Mouse (Mus musculus) kidney, postnatal 0 days (tissue): Measurements from ENCODE around the gene Kif24. TPM values are rescaled to one million over a fixed set of nuclear protein-coding genes. Genes with fewer than 3 reads are reported as not detected.

Source experiments
- ATAC-seq: fragments of 200-750 bp; cut with Nextera tagmentation; replicated peaks from 2 replicates; pipeline ENCODE4 v1.8.0; 2017; ENCODE audit warnings: low read depth, moderate number of reproducible peaks, moderate TSS enrichment, moderate library complexity; ENCODE audit not compliant: low FRiP score
- DNase-seq: peaks from one replicate; pipeline ENCODE4 v3.0.0-alpha.2; 2016; ENCODE audit warnings: low spot score
- H3K27ac ChIP-seq: fragments of 300-500 bp; sonication (generic); 2 replicates; pipeline ENCODE4 v1.5.1; 2014; ENCODE audit warnings: mild to moderate bottlenecking
- H3K27me3 ChIP-seq: fragments of 300-500 bp; sonication (generic); 2 replicates; pipeline ENCODE4 v1.6.1; 2014; ENCODE audit warnings: low read length, mixed read lengths; ENCODE audit not compliant: insufficient read depth
- H3K36me3 ChIP-seq: fragments of 300-500 bp; sonication (generic); 2 replicates; pipeline ENCODE4 v1.6.1; 2014; ENCODE audit warnings: low read length, mixed read lengths; ENCODE audit not compliant: insufficient read depth
- H3K4me1 ChIP-seq: fragments of 300-500 bp; sonication (generic); replicated peaks from 2 replicates; pipeline ENCODE4 v1.6.1; 2014; ENCODE audit warnings: antibody characterized with exemption, low read length, mixed read lengths; ENCODE audit not compliant: insufficient read depth
- H3K4me2 ChIP-seq: fragments of 300-500 bp; sonication (generic); 2 replicates; pipeline ENCODE4 v1.6.1; 2014; ENCODE audit warnings: mild to moderate bottlenecking, low read length, moderate library complexity, mixed read lengths
- H3K4me3 ChIP-seq: fragments of 300-500 bp; sonication (generic); replicated peaks from 2 replicates; pipeline ENCODE4 v1.5.1; 2014; ENCODE audit warnings: low read depth, low read length
- H3K9ac ChIP-seq: fragments of 300-500 bp; sonication (generic); 2 replicates; pipeline ENCODE4 v1.6.1; 2014; ENCODE audit warnings: low read depth, low read length
- H3K9me3 ChIP-seq: fragments of 300-500 bp; sonication (generic); replicated peaks from 2 replicates; pipeline ENCODE4 v1.6.1; 2016; ENCODE audit warnings: low read length, inconsistent platforms, mixed read lengths
- CTCF ChIP-seq: IDR thresholded peaks from 2 replicates; pipeline ENCODE4 v1.5.1; 2016; ENCODE audit warnings: antibody characterized with exemption, low read depth, mild to moderate bottlenecking, moderate library complexity
- WGBS: fragments of 180-500 bp; shearing (Covaris S2); extraction: QIAGEN DNeasy Blood & Tissue Kit; methylation state at CpG from one replicate; pipeline ENCODE4 v1.1.7; 2014; 5-methylcytosine and 5-hydroxymethylcytosine counted together
- polyA plus RNA-seq: library from polyadenylated mRNA; unstranded; fragments of >200 nt; fragmentation: Nextera tagmentation; extraction: Ambion mirVana; gene quantifications from 2 replicates; pipeline ENCODE4 v1.2.1, GENCODE M21; 2015

Gene Kif24
- polyA plus RNA-seq, 1 experiment from 2014 or later = 2.0 TPM

DNA sequence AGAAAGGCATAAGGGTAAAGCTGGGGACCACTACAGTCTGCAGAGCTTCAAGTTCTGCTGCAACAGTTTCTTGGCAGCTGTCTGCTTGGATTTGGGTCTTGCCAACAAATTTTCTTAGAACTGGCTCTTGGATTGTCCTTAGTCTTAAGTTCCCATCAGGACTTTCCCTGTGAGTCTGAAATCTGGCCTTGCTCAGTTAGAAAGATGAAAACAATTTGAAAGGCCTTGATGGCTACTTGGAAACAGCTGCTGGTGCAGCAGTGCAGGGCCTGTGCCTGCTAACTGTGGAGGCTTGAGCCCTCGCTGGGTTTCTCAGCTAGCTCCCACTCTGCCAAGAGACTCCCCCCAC lies 14.7 kb upstream of the Kif24 start:
- no peaks in the 10 kb centered on the region for H3K36me3 ChIP-seq
- H3K4me3 ChIP-seq = no peak overlapping the region
- 0 out of 2 replicates have a peak, but pooled peaks have one; percentile 0 for TF ChIP-seq CTCF
- no peak overlapping the region for H3K27ac ChIP-seq
- DNase-seq (peak; percentile 66), ATAC-seq (no peak)
- H3K27me3 ChIP-seq = no peaks in the 10 kb centered on the region
- H3K4me1 ChIP-seq = peaks cover 8% of the 10 kb centered on the region; the same call in 1 of the 2 replicates
- no peaks in the 10 kb centered on the region for H3K9me3 ChIP-seq
- H3K9ac ChIP-seq = no peak overlapping the region
- no peak overlapping the region for H3K4me2 ChIP-seq
- WGBS = 68% methylated on average over 1 of the region's 1 CpGs

DNA sequence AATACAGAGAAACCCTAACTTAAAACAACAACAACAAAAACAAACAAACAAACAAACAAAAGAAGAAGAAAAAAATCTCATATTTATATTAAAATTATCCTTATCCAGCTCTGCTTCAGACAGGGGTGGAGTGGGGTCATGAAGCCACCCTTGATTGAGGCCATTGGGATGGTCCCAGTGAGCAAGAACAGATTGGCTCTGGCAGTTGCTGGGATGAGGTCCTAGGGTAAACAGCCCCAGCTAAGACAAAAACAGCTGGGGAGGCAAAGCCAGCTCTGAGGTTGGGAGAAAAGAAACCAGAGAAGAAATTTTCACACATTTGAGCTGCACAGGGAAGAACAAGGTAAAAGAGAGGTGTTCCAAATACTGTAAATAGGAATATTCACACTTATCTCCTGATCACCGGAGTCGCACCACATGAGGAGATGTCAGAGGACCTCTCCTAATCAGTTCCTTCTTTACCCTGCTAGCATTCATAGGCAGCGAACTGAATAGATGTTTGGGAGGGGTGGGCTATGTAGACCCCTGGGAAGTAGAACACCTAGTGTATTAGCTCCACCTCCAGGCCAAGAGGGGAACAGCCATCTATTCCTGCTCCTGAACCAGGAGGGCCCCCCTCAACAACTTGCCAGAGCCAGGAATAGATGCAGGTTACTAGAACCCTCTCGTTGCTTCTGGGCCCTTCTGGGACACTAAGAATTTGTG lies 14.2 kb upstream of the Kif24 start:
- Histone ChIP-seq H3K4me3 (no peak overlapping the region), H3K27ac (no peak overlapping the region), H3K27me3 (no peaks in the 10 kb centered on the region), H3K36me3 (no peaks in the 10 kb centered on the region), H3K4me1 (peaks cover 8% of the 10 kb centered on the region; the same call in 1 of the 2 replicates), H3K9me3 (no peaks in the 10 kb centered on the region), H3K9ac (no peak overlapping the region), H3K4me2 (no peak overlapping the region)
- no peak for DNase-seq
- ATAC-seq = no peak
- TF ChIP-seq CTCF = peak; percentile 32; the same call in 1 of the 2 replicates
- WGBS = 70% methylated on average over 4 of the region's 4 CpGs

DNA sequence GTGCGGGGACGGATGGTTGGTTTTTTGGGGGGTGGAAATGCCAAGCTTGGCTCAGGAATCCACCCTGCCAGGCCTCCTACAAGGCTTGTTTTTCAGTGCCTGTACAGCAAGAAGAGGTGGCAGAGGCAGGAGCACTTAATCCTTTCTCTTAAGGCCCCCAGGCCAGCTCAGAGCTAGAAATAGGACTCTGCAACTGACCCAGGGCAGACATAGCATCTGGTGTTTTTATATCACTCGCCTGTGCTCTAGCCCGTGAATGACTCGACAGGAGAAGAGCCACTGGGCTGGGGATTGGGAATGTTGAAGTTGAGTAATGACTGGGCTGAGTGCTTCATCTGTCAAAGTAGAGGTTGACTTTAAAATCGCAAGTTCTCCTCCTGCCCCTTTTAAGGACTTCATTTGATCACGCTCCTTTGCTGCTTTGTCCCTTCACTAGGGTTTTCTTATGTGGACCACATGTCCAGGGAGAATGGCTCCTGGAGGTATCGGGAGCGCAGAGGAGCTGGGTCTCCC lies 13.0 kb upstream of the Kif24 start:
- peaks cover 8% of the 10 kb centered on the region; the same call in 1 of the 2 replicates for H3K4me1 ChIP-seq
- H3K27ac ChIP-seq = no peak overlapping the region
- no peak overlapping the region for H3K4me2 ChIP-seq
- no peak overlapping the region for H3K4me3 ChIP-seq
- no peaks in the 10 kb centered on the region for H3K36me3 ChIP-seq
- ATAC-seq (no peak), DNase-seq (no peak)
- H3K27me3 ChIP-seq = no peaks in the 10 kb centered on the region
- TF ChIP-seq CTCF = no peak
- H3K9ac ChIP-seq = no peak overlapping the region
- 65% methylated on average over 9 of the region's 9 CpGs for WGBS
- H3K9me3 ChIP-seq = no peaks in the 10 kb centered on the region

DNA sequence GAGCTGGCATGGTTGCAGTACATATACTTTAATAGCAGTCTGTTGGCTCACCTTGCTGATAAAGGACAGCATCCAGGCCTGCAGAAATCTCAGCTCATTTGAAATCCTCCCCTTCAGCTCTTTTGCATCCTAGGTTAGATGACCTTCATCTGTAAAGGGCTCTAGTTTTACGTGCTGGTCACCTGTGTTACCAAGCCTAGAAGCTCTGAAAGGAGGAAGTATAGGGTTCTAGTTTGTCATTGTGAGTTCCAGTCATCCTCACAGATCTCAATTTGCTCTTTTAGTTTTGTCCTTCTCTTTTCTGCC lies 6.7 kb upstream of the Kif24 start:
- Histone ChIP-seq H3K9me3 (no peaks in the 10 kb centered on the region), H3K36me3 (no peaks in the 10 kb centered on the region), H3K27me3 (no peaks in the 10 kb centered on the region), H3K4me1 (no peaks in the 10 kb centered on the region), H3K4me3 (no peak overlapping the region), H3K4me2 (no peak overlapping the region), H3K27ac (no peak overlapping the region), H3K9ac (no peak overlapping the region)
- ATAC-seq (no peak), DNase-seq (no peak)
- 81% methylated on average over 1 of the region's 1 CpGs for WGBS
- TF ChIP-seq CTCF = no peak

DNA sequence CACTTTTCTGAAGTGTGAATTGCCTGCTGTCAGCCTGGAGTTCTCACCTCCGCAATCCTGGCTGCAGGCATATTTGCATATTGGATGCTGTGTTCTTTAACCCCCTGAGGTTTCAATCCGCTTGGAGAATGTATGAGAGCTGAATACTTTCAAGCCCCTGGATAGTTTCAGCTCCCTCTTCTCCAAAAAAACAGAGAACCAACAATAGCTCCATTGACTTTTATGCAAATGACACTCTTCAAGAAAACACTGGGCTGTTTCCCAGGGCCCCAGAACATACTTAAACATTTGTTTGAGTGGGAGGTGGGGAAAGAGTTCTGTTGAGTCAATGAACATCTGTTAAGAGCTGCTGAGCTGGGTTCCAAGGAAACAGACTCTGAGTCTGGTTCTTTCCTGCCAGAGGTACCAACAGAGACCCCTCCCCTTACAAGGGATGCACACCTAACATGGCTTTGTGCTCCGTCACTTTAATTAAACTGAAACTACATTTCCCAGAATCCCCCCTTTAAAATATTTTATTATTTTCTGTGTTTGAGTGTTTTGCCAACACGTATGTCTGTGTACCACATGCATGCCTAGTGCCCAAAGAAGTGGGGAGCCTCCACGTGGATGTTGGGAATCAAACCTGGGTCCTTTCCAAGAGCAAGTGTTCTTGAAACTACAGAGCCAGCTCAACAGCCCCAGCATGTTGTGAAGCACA lies 6.1 kb upstream of the Kif24 start:
- no peak overlapping the region for H3K4me3 ChIP-seq
- H3K4me2 ChIP-seq = no peak overlapping the region
- no peaks in the 10 kb centered on the region for H3K4me1 ChIP-seq
- 57% methylated on average over 5 of the region's 5 CpGs for WGBS
- ATAC-seq (no peak), DNase-seq (no peak)
- no peak for TF ChIP-seq CTCF
- H3K9me3 ChIP-seq = no peaks in the 10 kb centered on the region
- no peak overlapping the region for H3K9ac ChIP-seq
- H3K27me3 ChIP-seq = no peaks in the 10 kb centered on the region
- H3K27ac ChIP-seq = no peak overlapping the region
- H3K36me3 ChIP-seq = no peaks in the 10 kb centered on the region

DNA sequence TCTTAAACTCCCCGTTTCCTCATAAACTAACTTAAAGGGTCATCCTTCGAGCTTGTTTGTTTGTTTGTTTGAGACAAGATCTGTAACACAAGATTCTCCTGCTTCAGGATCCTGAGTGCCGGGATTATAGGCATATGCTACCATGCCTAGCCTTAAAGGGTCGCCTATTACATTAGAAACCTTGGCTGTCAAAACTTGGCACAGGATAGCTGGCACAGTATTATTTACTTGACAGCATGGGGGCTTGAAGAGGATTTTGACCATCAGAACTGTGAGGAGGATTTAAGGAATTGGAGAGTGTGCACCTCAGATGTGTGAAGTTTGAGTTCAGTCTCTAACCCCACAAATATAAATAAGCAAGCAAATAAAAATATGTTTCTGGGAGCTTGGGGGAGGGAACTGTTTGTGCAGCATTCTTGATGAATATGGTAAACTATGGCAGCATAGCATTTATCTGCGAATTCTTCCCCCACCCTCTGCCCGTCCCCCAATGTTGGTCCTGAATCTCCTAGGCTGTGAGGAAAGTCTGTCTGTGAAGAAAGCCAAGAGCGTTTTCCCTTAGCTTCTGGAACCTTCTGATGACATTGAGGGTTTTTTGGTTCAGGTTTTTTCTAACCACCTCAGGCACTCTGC lies 5.5 kb upstream of the Kif24 start:
- no peak overlapping the region for H3K4me3 ChIP-seq
- 67% methylated on average over 7 of the region's 7 CpGs for WGBS
- TF ChIP-seq CTCF = no peak

More for the DNA sequence above, 5.5 kb upstream of the Kif24 start:
- H3K36me3 ChIP-seq = no peaks in the 10 kb centered on the region
- H3K27me3 ChIP-seq = no peaks in the 10 kb centered on the region
- H3K4me2 ChIP-seq = no peak overlapping the region
- DNase-seq (no peak), ATAC-seq (no peak)
- no peaks in the 10 kb centered on the region for H3K9me3 ChIP-seq
- no peak overlapping the region for H3K9ac ChIP-seq
- H3K4me1 ChIP-seq = no peaks in the 10 kb centered on the region
- no peak overlapping the region for H3K27ac ChIP-seq
